Mouse (Mus musculus) E14TG2a.4 (cell line): ENCODE measurements at regions not wholly inside any gene's neighbourhood (a gene's known extent, or its start where the extent isn't known, plus 50 kb on each side); places are given as distances from the start of the nearest gene placed in this dataset.

Experiments used
- CTCF ChIP-seq: conservative IDR thresholded peaks from 2 replicates; pipeline ENCODE4 v1.5.1; 2014; ENCODE audit warnings: low read length
- NANOG ChIP-seq: IDR thresholded peaks from 2 replicates; pipeline ENCODE4 v1.6.1; 2014; ENCODE audit warnings: borderline replicate concordance, low read length, mixed read lengths
- POU5F1 ChIP-seq: IDR thresholded peaks from 2 replicates; pipeline ENCODE4 v1.6.1; 2014; ENCODE audit warnings: low read length, borderline replicate concordance

DNA sequence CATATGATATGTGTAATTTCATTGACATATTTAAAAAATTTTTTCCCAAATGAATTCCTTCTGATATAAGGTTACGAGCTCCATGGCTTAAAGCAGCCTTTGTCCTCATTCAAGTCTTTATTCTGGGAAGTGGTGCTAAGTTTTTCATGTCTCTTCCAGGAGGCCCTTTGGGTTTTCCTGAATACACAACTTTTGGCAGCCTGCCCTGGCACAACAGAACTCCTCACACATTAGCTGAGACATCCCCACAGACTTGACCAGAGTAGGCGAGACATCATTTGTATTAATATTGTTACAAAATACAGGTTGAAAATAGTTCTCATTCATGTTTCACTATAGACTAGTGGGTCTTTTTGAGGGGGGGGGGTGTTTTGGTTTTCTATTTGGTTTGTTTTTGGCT lies 2565.9 kb upstream of the Gm7489 start:
- no peak for TF ChIP-seq CTCF
- TF ChIP-seq POU5F1, result no peak
- TF ChIP-seq NANOG, result no peak
